Mouse (Mus musculus) urinary bladder, adult 2 months (tissue): ENCODE measurements at regions not wholly inside any gene's neighbourhood (a gene's known extent, or its start where the extent isn't known, plus 50 kb on each side); places are given as distances from the start of the nearest gene placed in this dataset.

Experiments
- DNase-seq: peaks from one replicate; pipeline ENCODE4 v3.0.0; 2022; ENCODE audit warnings: low spot score

DNA sequence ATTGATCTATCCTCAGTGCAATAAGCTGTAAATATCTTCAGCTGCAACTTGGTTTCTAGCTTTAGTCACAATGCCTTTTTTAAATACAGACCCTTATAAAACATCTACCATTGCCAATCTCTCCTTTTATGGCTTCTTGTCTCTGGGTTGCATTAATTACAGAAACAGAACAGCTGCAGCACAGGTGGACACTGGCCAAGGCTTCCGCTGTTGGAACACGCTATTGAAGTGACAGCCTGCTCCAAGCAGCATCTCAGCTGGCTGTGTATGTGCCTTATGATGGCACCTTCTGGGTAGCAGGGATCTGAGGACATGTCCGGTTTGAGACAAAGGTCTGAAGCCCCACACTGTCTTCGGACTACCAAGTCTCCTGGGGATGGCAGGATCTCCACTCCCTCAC is 207.1 kb upstream of the Plpp4 start:
- DNase-seq, result no peak

DNA sequence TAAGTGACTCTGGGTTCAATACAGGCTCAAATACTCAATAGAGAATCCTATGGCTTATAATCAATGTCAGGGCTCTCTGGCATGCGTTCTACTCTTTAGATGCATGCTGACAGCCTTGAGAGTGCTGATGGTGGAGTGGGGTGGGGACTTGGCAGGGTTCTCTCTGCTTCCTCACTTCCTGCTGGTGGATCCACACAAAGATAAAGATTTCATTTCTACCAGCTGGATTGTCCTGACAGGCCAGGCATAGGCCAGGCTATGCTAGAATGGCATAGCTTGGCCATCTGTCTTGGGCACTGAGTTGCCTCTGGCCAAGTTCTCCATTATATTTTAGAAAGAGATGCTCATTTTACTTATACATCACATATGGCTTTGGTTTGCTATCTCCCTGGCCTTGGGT is 206.2 kb upstream of the Plpp4 start:
- DNase-seq, result no peak

DNA sequence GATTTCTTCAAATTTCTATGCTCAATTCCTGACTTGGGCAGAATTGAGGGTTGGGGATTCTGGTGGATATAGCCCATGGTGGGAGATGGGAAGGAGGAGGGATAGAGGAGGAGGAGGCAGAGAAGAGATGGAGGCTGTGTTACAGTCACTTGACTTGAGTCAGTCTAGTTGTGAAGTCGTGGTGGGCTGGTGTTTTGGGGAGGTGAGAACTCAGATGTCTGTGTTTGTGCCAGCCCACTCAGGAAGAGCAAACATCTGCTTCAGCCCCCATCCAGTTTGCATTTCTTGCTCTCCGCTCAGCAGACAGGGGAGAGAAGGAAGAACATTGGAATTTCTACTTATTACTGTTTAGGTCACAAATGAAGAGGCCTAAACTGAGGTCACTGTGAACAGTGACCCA is 189.9 kb upstream of the Plpp4 start:
- DNase-seq, result no peak

DNA sequence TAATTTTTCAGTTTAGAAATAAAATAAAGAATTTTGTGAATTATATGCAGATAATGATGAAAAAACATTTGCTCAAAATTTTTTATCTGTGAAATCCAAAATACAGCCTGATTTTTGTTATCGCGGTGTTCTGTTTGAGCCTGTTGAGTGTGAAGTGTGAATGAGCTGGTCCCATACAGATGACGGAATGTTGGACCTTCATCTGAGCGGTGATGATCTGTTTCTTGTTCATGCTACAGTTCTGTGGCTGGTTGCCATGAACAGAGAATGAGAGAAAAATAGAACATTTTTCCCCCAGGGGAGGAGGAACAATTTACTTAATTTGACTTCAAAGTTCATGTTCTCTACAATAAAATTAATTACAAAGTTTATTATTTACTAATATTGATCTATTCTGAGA is 188.7 kb upstream of the Plpp4 start:
- DNase-seq, result no peak

DNA sequence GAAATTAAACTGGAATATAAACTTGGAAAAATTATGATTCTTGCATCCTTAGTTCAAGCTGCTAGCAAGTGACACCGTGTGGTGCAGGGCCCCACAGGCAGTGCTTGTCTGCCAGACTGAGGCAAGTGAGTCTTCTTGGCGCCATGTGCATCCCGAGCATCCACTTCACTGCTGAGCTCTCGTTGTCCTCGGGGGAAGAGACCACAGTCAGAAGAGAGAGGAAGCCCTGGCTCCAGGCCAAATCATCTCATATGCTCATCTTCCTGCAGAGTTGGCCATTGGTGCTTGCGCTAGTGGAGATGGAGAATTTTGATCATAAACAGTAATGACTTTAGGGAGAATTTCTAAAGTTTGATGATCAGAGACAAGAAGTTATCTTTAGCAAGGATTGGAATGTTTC is 177.0 kb upstream of the Plpp4 start:
- DNase-seq, result no peak

DNA sequence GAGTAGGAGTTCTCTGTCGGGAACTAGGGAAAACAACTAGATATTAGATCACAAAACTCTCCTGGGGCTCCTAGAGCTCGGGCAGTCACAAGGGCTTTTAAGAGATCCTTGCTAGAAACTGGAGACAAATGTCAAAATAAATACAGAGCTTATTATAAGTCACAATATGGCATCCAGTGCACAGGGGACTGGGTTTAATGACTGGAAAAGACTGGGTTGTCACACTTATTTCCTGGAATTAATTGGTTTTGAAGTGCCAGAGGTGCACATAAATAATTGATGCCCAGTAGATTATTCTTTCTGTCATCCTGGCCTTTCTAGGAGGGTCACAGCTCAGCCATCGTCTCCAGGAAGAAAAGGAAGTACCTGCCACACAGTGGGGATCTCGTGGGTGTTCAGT is 165.4 kb upstream of the Plpp4 start:
- no peak for DNase-seq

DNA sequence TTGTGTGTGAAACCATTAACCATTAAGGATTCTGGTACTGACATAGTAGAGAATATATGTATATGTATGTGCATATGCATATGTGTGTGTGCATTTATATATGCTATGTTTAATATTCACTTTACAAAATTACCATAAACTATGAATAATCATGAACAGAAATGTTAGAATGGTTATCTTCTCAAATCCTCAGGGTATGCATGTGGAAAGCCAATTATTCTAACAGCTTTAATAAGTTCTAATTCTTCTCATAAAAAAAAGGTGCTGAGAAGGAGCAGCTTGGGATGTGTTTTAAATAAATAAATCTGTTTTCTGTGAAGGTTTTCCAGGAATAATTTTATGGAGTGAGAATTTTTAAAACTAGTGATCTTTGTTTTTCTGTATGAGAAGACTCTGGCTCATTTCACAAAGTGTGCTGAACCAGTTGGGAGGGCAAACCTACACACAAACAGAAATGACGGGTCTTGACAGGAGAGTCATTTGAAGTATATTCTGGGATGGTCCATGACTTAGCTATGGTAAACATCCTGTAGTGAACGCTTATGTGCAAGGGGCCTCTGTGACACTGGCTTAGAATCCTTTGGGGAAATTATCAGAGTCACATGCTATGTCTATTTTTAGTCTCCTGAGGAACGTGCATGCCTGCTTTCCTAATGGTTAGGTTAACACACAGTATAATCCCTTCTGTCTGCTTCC is 160.3 kb upstream of the Plpp4 start:
- no peak for DNase-seq

DNA sequence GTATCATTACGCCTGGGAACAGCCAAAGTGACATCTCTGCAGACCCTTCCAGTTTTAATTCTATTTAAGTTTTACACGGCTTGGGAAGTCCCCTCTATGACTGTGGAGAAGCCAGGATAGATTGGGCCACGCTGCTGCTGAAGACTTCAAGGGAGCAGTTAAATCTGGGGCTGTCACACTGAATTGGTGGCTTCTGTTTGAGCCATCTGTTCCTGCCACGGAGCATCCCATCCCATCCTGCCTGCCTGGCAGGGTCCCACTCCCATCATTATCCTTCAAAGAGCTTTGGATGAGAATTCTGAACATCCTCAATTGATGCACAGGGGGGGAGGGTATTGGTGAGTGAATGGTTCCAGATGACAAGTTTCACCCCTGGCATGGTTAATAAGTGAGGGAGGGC is 154.4 kb upstream of the Plpp4 start:
- DNase-seq, result no peak

DNA sequence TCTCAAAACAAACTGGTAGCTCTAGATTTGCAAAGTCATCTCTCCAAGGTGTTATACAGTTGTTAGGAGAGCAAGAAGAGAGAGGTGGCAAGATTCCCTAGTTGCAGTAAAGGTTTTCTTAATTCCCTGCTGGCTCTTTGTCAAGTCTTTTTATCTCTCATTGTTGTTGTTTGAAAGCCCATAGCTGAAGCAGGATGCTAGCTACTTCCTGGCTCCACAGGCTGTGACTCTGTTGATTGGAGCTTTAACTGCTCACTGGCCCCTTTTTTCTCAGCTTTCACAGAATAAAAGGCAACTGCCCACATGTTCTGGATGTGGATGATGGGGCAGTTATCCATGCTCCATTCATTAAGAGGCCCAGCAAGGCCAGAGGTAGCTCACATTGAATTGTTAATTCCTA is 122.7 kb upstream of the Plpp4 start:
- DNase-seq, result no peak

DNA sequence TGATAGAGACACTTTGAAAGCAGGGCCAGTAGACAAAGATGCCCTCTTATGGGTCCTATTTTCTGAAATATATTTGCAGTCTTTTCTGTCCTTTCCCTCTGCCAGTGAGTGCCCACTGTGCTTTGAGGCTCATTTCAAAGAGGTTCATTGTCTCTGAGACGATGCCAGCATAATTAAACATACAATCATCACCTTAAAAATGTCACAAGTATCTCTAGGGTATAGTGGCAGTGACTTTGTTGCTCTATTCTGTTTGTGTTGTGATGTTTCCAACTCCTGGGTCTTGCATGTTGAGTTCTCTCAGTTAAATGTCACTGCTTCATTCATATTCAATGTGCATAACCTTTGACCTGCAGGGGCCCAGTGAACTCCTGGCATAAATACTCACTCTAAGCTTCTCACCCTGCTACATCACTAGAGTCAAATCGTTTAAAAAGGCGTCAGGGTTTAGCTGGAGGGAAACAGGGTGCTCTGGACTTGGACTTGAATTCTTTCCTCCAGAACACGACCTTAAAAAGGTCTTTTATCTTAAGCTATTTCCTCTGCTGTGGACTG is 122.1 kb upstream of the Plpp4 start:
- no peak for DNase-seq

DNA sequence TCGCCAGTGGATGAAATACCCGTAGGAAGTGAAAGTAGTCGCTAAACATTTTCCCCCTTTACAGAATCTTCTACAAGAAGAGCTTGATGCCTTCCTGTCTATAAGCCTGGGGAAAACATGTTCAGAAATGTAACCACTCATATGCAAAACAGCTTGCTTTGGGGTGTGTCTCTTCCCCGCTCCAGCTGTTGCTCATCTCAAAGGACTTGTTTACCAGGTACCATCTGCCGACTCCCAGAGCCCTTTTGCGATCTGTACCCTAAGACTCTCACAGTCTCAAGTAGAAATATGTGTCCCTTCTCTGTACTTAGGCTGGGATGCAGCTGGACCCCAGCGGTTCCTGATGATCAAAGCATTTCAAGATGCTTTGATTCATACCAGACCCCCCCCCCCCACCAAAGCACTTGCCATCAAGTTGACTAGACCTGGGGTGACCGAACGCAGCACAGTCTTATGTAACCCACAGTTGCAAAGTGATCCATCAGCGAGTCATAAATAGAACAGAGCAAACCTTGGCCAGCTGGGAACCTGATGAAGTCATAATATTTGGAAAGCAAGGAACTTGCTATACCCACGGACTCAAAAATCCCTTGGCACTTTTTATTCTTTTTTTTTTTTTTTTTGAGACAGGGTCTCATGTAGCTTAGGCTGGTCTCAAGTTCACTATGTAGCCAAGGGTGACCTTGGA is 119.4 kb upstream of the Plpp4 start:
- no peak for DNase-seq

DNA sequence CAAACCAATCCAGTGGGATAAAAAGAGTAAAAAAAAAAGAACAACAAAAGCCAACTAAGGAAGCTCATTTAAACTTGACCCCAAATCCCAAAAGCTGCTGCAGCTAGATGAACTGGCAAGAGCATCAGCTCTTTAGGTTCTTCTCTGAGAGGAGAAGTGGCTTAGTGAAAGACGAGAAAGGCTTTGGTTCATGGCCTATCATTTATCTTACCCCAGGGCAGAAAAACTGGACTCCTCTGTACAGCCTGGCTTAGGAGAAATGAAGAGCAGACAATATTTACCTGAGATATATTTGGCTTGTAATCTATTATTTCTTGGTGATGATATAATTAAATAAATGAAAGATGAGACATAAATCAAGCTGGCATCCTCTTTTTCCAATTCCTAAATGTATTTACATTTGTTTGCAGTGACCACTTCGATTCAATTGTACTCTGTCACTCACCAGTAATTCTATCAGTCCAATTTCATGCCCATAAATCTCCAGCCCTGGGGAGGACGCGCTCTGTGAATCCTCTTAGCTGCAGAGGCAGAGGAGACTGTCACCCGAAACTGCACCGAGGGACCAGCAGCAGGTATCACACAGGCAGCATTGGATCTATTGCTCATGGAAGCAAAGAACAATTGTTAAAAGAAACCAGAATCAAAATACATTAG is 114.8 kb upstream of the Plpp4 start:
- no peak for DNase-seq

DNA sequence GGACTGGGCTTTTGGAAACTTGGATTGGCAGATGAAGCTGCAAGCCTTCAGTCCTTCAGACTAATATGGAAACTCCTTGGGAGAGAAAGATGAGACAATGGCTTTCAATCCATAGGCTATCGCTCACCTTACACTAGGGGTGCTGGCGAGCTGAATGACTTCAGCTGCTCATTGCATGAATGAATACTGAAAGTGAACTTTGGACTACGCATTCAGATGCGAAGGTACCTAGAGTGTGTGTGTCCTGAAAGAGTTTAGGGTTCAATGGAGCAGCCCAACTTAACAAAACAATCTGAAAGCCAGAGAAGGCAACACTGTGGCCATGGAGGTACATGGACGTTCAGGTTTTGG is 114.3 kb upstream of the Plpp4 start:
- DNase-seq, result no peak

DNA sequence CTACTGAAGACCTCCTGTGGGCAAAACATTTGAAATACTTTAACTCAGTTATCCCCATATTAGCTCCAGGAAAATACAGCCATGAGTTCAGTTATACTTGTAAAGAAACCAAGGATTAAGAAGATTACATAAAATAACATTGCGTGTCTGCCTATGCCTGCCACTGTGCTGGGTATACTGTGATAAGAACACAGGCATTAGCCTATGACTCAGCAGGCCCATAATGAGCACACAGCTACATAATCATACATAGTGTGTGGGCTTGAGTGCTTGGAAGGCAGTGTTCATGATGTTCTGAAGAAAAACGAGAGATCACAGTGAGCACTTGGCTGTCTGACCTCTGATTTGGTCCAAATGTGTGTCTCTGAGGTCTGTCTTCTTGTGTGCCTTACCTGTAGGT is 101.3 kb upstream of the Plpp4 start:
- DNase-seq, result no peak

DNA sequence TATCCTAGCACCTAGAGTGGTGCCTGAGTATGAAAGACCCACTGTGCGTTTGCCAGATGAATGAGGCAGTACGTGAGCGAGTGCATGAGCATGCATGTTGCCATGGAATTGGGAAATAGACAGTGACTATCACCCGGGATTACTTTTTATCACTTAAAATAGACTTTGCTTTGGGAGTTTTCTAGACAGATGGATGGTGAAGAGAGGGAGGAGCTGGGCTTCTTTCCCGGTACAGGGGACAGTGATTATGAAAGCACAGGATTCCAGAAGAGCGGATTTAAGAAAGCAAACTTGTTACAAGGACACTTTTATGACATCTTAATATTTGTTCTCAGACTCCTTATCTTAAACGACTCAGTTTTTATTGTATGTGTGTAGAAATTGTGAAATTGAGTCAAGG is 86.9 kb upstream of the Plpp4 start:
- no peak for DNase-seq

DNA sequence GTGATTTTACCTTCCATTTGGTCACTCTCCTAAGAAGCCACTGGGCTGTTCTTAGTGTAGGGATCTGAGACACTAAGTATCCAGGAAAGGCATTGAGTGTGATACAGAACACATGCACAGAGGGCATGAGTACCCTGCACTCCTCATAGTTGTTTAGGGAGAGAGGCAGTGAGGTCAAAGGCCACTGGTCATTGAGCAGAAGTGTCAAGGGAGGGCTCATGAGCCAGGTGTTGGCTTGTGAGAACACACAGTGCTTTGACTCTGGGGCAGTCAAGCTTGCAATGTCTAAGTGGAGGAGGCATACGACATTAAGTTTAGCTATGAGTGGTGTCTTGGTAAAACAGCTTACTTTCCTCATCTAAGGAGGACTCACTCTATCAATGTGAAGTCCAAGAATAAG is 65.9 kb upstream of the Plpp4 start:
- no peak for DNase-seq

DNA sequence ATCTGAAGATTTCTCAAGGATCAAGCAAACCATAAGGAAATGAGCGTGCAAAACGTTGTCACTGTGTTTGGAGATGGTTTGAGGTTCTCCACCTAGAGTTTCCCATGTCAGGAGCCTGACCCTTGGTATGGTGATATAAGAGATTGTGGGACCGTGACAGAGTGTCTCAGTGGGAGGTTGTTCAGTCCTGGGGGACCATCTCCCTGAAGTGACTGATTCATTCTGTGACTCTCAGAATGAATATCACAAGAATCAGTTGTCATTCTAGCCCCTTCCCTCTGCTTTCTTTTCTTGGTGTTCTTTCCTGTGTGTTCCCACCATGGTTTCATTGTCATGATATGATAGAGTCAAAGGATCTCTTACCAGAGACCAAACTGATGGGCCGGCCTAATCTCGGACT is 49.8 kb upstream of the Plpp4 start:
- DNase-seq, result no peak
